ENCODE assay signal across 8 mouse cellular contexts in the genomic region with DNA sequence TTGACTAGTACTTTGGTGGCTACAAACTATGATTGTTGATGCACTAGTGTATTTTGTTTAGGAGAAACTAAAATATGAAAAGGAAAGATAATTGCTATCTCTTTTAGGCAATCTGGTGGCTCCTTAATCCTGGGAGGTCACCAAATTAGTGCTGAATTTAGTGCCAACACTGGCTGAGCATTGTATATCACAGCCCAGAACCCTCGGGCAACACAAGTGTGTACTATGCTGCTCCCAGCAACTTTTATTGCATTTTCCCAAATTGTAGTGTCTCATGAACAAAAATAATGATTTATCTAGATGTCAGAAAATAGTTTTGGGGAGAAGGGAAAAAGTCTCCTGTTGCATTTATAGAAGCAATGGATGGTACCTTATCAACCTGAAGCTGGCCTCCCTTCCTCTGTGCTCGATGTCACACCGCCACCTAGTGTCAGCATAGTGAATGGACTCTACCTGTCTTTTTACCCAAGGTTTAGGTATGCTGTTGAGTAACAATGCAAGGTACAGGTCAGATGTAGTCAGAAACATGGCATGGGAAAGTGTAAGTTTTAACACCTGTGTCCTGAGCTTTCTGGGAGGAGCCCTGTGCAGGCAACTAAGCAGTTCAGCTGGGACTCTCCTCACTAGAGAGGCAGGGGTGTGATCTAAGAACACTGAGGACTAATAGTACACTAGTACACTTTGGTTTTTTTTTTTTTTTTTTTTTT. TPM values are rescaled to one million over a fixed set of nuclear protein-coding genes. Genes with fewer than 3 reads are reported as not detected.
DNase-seq lines count a peak whose midpoint lies in the region; ATAC-seq and TF ChIP-seq lines count a peak whose summit lies in the region.

No protein-coding gene starts in this region.

- no peak overlapping the region for H3K9ac ChIP-seq in ES-E14 (ENCODE audit: insufficient read depth, low read depth, low read length, poor library complexity, severe bottlenecking)
- H3K9ac ChIP-seq in hindbrain, embryonic 14.5 days: no peak overlapping the region

- H3K36me3 ChIP-seq in ES-E14 (ENCODE audit: control insufficient read depth, insufficient read depth, low read length, poor library complexity, severe bottlenecking): no peaks in the 10 kb centered on the region
- H3K36me3 ChIP-seq in hindbrain, embryonic 14.5 days (replicated peaks; ENCODE audit: control insufficient read depth, insufficient read depth): no peaks in the 10 kb centered on the region

- peak; percentile 77; the same call in 1 of the 2 replicates for ATAC-seq in hindbrain, embryonic 14.5 days (ENCODE audit: low FRiP score)

- no peak for TF ChIP-seq POLR2A in brain, embryonic 14.5 days (IDR thresholded peaks at IDR 0.05; ENCODE audit: borderline replicate concordance, extremely low read depth, insufficient read depth, insufficient read length, poor library complexity, severe bottlenecking)

- DNase-seq in ES-E14 (ENCODE audit: low read depth, low spot score): peak; percentile 77
- peak; percentile 78 for DNase-seq in brain, embryonic 14.5 days (ENCODE audit: low read depth)
- DNase-seq in fat pad, adult 2 months (ENCODE audit: extremely low read depth, low read depth, low spot score): peak; percentile 62
- peak; percentile 87 for DNase-seq in hindbrain, embryonic 14.5 days (ENCODE audit: low spot score)
- DNase-seq in layer of hippocampus, postnatal 14 days (ENCODE audit: low spot score in 2 of 2): peak; percentile 47 to 67
- peak; percentile 78 for DNase-seq in lung, postnatal 36 days
- DNase-seq in right cerebral cortex, postnatal 14 days: peak; percentile 59
- DNase-seq in urinary bladder, postnatal 4 days (ENCODE audit: low spot score in 2 of 2): peak; percentile 41 to 73

- no peaks in the 10 kb centered on the region for H3K27me3 ChIP-seq in hindbrain, embryonic 14.5 days (ENCODE audit: control insufficient read depth, insufficient read depth, low read length)

- H3K4me2 ChIP-seq in hindbrain, embryonic 14.5 days (replicated peaks): no peak overlapping the region

- 28% methylated on average over 3 of the region's 3 CpGs for WGBS in hindbrain, embryonic 14.5 days

- in situ Hi-C loops in ES-E14 (cut with MboI; ENCODE audit: low sequenced_read_pairs in 2 of 2, unreplicated experiment in 2 of 2): loop anchor here (10.0 kb wide), 1 partner anchor 214 kb away; no protein-coding TSS in a partner anchor

- TF ChIP-seq CTCF in brain, embryonic 14.5 days (IDR thresholded peaks at IDR 0.05; ENCODE audit: borderline replicate concordance, extremely low read depth, insufficient read depth, insufficient read length): peak; percentile 86; the same call in 1 of the 2 replicates

- H3K4me1 ChIP-seq in ES-E14 (ENCODE audit: control insufficient read depth in 2 of 2, insufficient read depth in 2 of 2, low read length in 2 of 2, poor library complexity in 1 of 2): no peaks in the 10 kb centered on the region
- H3K4me1 ChIP-seq in hindbrain, embryonic 14.5 days (replicated peaks; ENCODE audit: control insufficient read depth, insufficient read depth, low read length): peaks cover 5% of the 10 kb centered on the region; the same call in 1 of the 2 replicates

- no peaks in the 10 kb centered on the region for H3K9me3 ChIP-seq in ES-E14 (ENCODE audit: control insufficient read depth, insufficient read depth, low read depth, low read length)
- H3K9me3 ChIP-seq in hindbrain, embryonic 14.5 days (ENCODE audit: control insufficient read depth, low read length): no peaks in the 10 kb centered on the region

- no peak overlapping the region for H3K4me3 ChIP-seq in ES-E14 (ENCODE audit: insufficient read depth in 1 of 2, low read depth in 1 of 2, low read length in 2 of 2, poor library complexity in 1 of 2, severe bottlenecking in 1 of 2)
- H3K4me3 ChIP-seq in hindbrain, embryonic 14.5 days (replicated peaks; ENCODE audit: low read length): no peak overlapping the region

- no peak overlapping the region for H3K27ac ChIP-seq in ES-E14 (ENCODE audit: insufficient read depth, low read depth, low read length, poor library complexity, severe bottlenecking)
- H3K27ac ChIP-seq in hindbrain, embryonic 14.5 days: no peak overlapping the region

TF ChIP-seq in ES-E14, 5 proteins besides CTCF, POLR2A, EP300 and RAD21:
- TF ChIP-seq ZC3H11A (IDR thresholded peaks at IDR 0.05; ENCODE audit: borderline replicate concordance, low read depth, low read length): peak; percentile 96
- peak; percentile 95 for TF ChIP-seq ZNF384 (IDR thresholded peaks at IDR 0.05; ENCODE audit: low read depth, low read length)
- TF ChIP-seq HCFC1 (IDR thresholded peaks at IDR 0.05; ENCODE audit: borderline replicate concordance, insufficient read depth, low read length): no peak
- TF ChIP-seq MAFK (IDR thresholded peaks at IDR 0.05; ENCODE audit: insufficient read depth, low read depth, low read length): no peak
- TF ChIP-seq CHD2 (IDR thresholded peaks at IDR 0.05; ENCODE audit: low read depth, low read length): no peak

RNA-seq across cellular contexts. Expression of a gene that starts 43.1 kb away (rescaled TPM):
- 12.4 and 13.9 TPM in 2 replicates for total RNA-seq in ES-E14 (2012; rRNA removed)
- 6.2 and 22.3 TPM in 2 replicates for polyA plus RNA-seq in brain, embryonic 14.5 days (2012; rRNA removed)
- polyA plus RNA-seq in hindbrain, embryonic 14.5 days (2014; fragmentation: Nextera tagmentation; extraction: Ambion mirVana): 16.6 and 17.1 TPM in 2 replicates
- total RNA-seq in layer of hippocampus, postnatal 14 days (2021): 100 to 1,000 TPM; 188 to 201 TPM

Comparison
In these comparisons a context has a peak if more than half of its experiments do, and no peak if none do; other contexts are left out.
1. RNA of a gene that starts 43.1 kb away (total RNA-seq): 188 to 201 TPM in layer of hippocampus, postnatal 14 days; 12.4 to 13.9 TPM in ES-E14; every median in the first group is over 10 times any median in the second.
2. Peak in every context shown above with its lines, with median percentiles within 50 percentile points of each other: DNase-seq.